In genomic region chr16:12887381-12887780, GRCm38 (mm10) we compare ENCODE assay signal across 24 mouse cellular contexts.
"Had no signal": no experiment of that assay in that cellular context is flagged by ENCODE, and none has a peak within 500 bp of the region (broad histone marks: within the 10 kb centered on the region; RNA-seq: fewer than 3 reads in every experiment).

No protein-coding gene starts in this region.

- H3K36me3 ChIP-seq: embryonic facial prominence, embryonic 10.5 days; embryonic facial prominence, embryonic 12.5 days; embryonic facial prominence, embryonic 13.5 days; embryonic facial prominence, embryonic 15.5 days; forebrain, embryonic 10.5 days; forebrain, embryonic 12.5 days; forebrain, embryonic 15.5 days had no signal

- H3K27me3 ChIP-seq: embryonic facial prominence, embryonic 12.5 days; embryonic facial prominence, embryonic 13.5 days; embryonic facial prominence, embryonic 15.5 days; forebrain, embryonic 12.5 days; forebrain, embryonic 13.5 days; forebrain, embryonic 15.5 days had no signal

- H3K9ac ChIP-seq: embryonic facial prominence, embryonic 12.5 days; embryonic facial prominence, embryonic 13.5 days; embryonic facial prominence, embryonic 15.5 days; forebrain, embryonic 12.5 days; forebrain, embryonic 13.5 days; forebrain, embryonic 15.5 days; forebrain, postnatal 0 days had no signal

- H3K9me3 ChIP-seq: embryonic facial prominence, embryonic 10.5 days; embryonic facial prominence, embryonic 12.5 days; embryonic facial prominence, embryonic 13.5 days; embryonic facial prominence, embryonic 15.5 days; forebrain, embryonic 10.5 days; forebrain, embryonic 12.5 days; forebrain, embryonic 13.5 days; forebrain, embryonic 15.5 days had no signal

- H3K4me2 ChIP-seq: embryonic facial prominence, embryonic 12.5 days; embryonic facial prominence, embryonic 13.5 days; embryonic facial prominence, embryonic 15.5 days; forebrain, embryonic 12.5 days; forebrain, embryonic 13.5 days; forebrain, embryonic 15.5 days had no signal

- H3K27ac ChIP-seq: embryonic facial prominence, embryonic 10.5 days; embryonic facial prominence, embryonic 12.5 days; embryonic facial prominence, embryonic 13.5 days; embryonic facial prominence, embryonic 15.5 days; forebrain, embryonic 12.5 days; forebrain, embryonic 13.5 days; forebrain, embryonic 15.5 days; gastrocnemius, adult 2 months; heart, adult 2 months had no signal

- ATAC-seq: forebrain, embryonic 13.5 days; forebrain, embryonic 14.5 days; forebrain, embryonic 15.5 days; forebrain, embryonic 16.5 days; forebrain, postnatal 0 days had no signal

- H3K4me1 ChIP-seq: embryonic facial prominence, embryonic 12.5 days; embryonic facial prominence, embryonic 15.5 days had no signal

- H3K4me3 ChIP-seq: embryonic facial prominence, embryonic 10.5 days; embryonic facial prominence, embryonic 12.5 days; embryonic facial prominence, embryonic 13.5 days; embryonic facial prominence, embryonic 15.5 days; erythroblast, embryonic 14.5 days; forebrain, embryonic 10.5 days; forebrain, embryonic 12.5 days; forebrain, embryonic 13.5 days; forebrain, embryonic 15.5 days; gastrocnemius, adult 2 months; heart, adult 2 months had no signal

- DNase-seq: cerebellum, postnatal 10 days; cerebellum, postnatal 14 days; cerebellum, postnatal 25 days; cerebellum, postnatal 36 days; embryo, embryonic 11 days; forebrain, postnatal 0 days; gastrocnemius, adult 2 months; gastrocnemius, postnatal 10 days; gastrocnemius, postnatal 14 days; gastrocnemius, postnatal 25 days; gastrocnemius, postnatal 36 days; heart, adult 18-20 months; heart, adult 2 months had no signal
